Mouse (Mus musculus): ENCODE measurements around the gene Sh3glb1.

Sh3glb1 gene

DNA sequence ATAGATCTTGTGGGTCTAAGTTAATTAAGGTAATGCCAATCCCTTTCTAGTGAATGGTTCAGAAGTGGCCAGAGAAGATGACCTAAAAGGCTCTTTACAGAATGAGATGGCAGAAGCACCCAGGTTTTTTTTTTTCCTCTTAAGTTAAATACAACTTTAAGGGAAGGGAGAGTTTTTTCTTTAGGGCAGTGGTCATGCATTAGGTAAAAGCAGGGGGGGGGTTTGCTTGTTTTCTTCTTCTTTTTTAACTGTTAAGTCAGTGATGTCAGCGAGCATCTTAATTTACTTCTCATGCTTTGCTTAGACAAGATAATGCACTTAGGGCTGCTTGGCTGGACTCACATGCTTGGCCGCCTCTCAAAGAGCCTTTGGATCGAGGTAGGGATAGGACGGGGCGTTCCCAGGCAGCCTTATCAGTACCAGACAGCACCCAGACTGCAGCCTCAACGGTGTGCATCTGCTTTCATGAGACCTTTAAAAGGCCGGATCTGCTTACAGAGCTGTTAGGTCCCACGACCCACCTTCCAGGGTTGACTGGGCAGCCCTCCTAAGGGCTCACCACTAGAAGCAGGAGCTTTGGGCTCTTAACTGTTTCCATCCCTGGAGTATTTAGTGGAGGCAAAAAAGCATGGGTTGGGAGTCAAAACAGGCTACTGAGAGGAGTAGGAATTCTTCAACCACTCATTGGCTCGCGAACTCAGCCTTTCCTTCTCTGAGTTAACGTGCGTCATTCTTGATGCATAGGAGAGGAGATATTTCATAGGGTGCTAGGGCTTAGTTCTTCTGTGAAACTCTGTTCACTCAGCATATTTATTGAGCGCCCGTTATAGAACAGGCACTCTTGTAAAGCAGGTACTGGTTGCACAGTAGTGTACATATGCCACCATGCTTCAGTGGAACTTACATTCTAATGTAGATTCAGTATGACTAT, 49.9 kb downstream of the Sh3glb1 start:
- DNase-seq (ENCODE audit: low spot score): no peak

DNA sequence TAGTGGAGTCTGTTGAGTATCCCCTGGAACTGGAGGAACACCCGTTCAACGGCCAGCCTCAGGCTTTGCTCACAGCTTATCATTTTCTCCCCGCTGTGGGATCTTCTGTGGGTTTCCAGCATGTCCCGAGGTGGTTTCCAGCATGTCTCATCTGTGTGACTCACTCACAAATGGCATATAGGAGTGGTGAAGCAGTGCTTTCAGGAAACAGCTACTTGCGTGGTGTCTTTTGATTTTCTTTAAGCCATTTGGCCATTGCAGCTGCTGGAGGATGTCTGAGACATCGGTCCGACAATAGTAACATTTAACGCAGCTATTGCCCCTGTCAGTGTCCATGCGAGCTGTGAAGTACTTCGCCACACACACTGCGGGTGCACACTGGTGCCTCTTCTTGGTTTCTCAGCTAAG, 50.7 kb downstream of the Sh3glb1 start:
- DNase-seq (ENCODE audit: low spot score): no peak

DNA sequence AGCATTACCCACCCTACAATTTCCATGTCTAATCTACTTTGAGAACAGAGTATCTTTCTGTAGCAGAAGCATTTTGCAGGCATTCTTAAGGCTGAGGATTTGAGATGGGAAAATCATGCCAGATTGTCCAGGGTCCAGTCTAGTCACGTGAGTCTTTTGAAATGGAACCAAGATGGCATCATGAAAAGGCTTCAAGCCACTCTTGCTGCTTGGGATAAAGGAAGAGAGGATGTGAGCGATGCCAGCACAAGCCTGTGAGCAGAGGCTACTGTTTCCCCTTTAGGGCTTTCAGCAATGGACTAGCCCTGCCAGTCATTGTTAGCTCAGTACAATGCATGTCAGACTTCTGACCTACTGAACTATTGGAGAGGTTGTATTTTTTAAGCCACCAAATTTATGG, 51.2 kb downstream of the Sh3glb1 start:
- DNase-seq (ENCODE audit: low spot score): no peak

- DNase-seq (ENCODE audit: low spot score): no peak
These were observed 52.1 kb downstream of the Sh3glb1 start for GRCm38 (mm10) chr3:144668039-144668438.

- DNase-seq (ENCODE audit: low spot score): no peak
These were observed 55.5 kb downstream of the Sh3glb1 start for GRCm38 (mm10) chr3:144664363-144665299.

- DNase-seq (ENCODE audit: low spot score): no peak
These were observed 56.6 kb downstream of the Sh3glb1 start for GRCm38 (mm10) chr3:144663415-144664093.

DNA sequence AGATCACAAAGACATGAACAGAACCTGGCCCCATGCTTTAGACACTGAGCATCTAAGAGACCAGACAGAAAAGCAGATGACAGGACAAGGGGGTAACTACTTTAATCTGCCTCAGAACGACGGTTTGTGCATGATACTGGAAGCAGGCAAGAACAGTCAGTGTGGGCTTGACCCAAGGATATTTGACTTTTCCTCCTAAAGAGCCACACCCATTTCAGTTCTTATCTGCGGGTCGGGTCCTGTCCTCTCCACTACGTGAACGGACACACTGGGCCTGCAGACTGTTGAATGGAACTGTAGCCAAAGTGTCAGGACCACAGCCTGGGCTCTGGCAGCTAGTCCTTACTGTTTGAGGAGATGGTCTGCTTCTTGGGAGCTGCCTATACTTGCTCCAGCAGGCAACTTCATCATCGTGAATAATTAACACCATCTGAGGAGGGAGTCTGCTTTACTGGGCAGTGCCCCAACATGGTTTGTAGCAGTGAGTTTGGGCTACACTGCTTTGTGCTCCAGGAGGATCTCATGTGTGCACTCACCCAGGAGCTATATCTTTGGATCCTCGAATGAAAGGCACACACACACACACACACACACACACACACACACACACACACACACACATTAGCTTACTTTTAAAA, 57.8 kb downstream of the Sh3glb1 start:
- DNase-seq (ENCODE audit: low spot score): no peak

- no peak for DNase-seq (ENCODE audit: low spot score)
These were observed 58.7 kb downstream of the Sh3glb1 start for GRCm38 (mm10) chr3:144661439-144661838.

GRCm38 (mm10) chr3:144644202-144644601, 75.9 kb downstream of the Sh3glb1 start:
- no peak for DNase-seq (ENCODE audit: low spot score)

- DNase-seq (ENCODE audit: low spot score): peak; percentile 28
These were observed 76.7 kb downstream of the Sh3glb1 start for GRCm38 (mm10) chr3:144643301-144643871.

DNA sequence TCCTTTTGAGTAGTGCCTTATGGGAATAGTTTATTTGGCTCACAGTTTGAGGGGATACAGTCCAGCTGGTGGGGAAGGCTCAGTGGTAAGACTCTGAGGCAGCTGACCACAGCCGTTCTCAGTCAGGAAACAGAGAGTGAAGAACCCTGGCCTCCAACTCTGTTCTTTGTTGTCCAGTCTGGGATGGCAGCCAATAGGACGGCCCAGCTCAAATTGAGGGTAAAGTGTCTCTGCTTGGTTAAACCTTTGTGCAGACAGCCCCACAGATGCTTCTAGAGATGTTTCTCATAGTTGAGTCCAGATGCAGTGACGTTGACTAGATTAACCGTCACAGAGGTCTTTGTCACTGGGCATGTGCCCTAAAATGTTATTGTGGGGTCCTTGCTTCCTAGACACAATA, 78.0 kb downstream of the Sh3glb1 start:
- DNase-seq (ENCODE audit: low spot score): no peak

DNA sequence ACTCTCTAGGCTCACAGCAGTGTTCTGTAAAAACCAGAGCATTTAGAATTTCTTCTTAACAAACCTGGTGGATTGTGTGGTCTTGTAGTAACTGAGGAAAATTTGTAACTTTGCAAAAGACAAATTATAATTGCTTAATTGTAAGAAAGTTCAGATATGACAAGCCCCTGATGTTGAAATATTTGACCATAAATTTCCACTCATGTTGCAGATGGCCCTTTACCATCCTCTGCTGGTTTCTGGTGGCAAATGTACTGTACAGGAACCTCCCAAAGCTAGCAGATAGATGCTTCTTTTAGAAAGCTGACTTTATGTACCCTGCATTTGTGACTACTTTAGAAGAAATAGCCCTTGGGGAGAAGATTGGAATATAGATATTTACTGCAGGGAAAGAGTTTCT, 80.1 kb downstream of the Sh3glb1 start:
- DNase-seq (ENCODE audit: low spot score): no peak

DNA sequence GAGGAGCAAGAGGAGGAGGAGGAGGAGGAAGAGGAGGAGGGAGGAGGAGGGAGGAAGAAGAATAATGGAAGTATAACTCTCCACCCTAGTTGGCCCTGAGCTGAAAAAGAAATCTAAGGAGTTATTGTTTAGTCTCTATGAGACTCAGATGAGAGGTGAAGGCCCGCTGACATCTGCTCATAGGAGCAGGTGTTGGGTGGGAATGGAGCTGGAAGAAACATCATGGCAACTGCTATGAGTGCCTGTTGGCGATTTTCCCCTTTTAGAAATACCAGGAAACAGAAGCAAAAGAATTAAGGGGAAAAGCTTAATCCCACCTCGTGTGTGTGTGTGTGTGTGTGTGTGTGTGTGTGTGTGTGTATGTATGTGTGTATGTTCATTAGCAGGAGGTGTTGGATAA, 80.7 kb downstream of the Sh3glb1 start:
- DNase-seq (ENCODE audit: low spot score): no peak

GRCm38 (mm10) chr3:144638110-144638509, 82.0 kb downstream of the Sh3glb1 start:
- DNase-seq (ENCODE audit: low spot score): no peak

- no peak for DNase-seq (ENCODE audit: low spot score)
These were observed 84.9 kb downstream of the Sh3glb1 start for GRCm38 (mm10) chr3:144635236-144635635.
